Mouse (Mus musculus) intestine, postnatal 0 days (tissue): Measurements from ENCODE around the gene Gm49366. TPM values are rescaled to one million over a fixed set of nuclear protein-coding genes. Genes with fewer than 3 reads are reported as not detected.
A peak's percentile ranks its signal among the peaks of the same experiment; 100 is the strongest.
"Not testable (repeated sequence)": the region's sequence is repeated elsewhere in the genome, so short reads cannot be mapped to it uniquely, and the experiment has no call there.

Experiments
- ATAC-seq: fragments of 200-750 bp; cut with Nextera tagmentation; 2 replicates; pipeline ENCODE4 v1.8.0; 2017; ENCODE audit warnings: mild to moderate bottlenecking, moderate TSS enrichment, moderate library complexity
- H3K27ac ChIP-seq: fragments of 300-500 bp; sonication (generic); 2 replicates; pipeline ENCODE4 v1.5.1; 2014; ENCODE audit warnings: mild to moderate bottlenecking, low read depth, low read length, moderate library complexity
- H3K27me3 ChIP-seq: fragments of 300-500 bp; sonication (generic); replicated peaks from 2 replicates; pipeline ENCODE4 v1.6.1; 2014; ENCODE audit warnings: low read length, mixed read lengths; ENCODE audit not compliant: control insufficient read depth, insufficient read depth
- H3K36me3 ChIP-seq: fragments of 300-500 bp; sonication (generic); 2 replicates; pipeline ENCODE4 v1.6.1; 2014; ENCODE audit warnings: mild to moderate bottlenecking, moderate library complexity; ENCODE audit not compliant: control insufficient read depth, insufficient read depth
- H3K4me1 ChIP-seq: fragments of 300-500 bp; sonication (generic); replicated peaks from 2 replicates; pipeline ENCODE4 v1.6.1; 2014; ENCODE audit warnings: antibody characterized with exemption, low read length, mixed read lengths; ENCODE audit not compliant: control insufficient read depth, insufficient read depth
- H3K4me2 ChIP-seq: fragments of 300-500 bp; sonication (generic); replicated peaks from 2 replicates; pipeline ENCODE4 v1.6.1; 2014; ENCODE audit warnings: low read depth, mild to moderate bottlenecking, moderate library complexity
- H3K4me3 ChIP-seq: fragments of 300-500 bp; sonication (generic); 2 replicates; pipeline ENCODE4 v1.5.1; 2014; ENCODE audit warnings: low read depth, low read length
- H3K9ac ChIP-seq: fragments of 300-500 bp; sonication (generic); 2 replicates; pipeline ENCODE4 v1.6.1; 2014; ENCODE audit warnings: mild to moderate bottlenecking, low read depth, low read length
- H3K9me3 ChIP-seq: fragments of 300-500 bp; sonication (generic); 2 replicates; pipeline ENCODE4 v1.6.1; 2016; ENCODE audit warnings: mixed run types; ENCODE audit not compliant: control insufficient read depth
- CTCF ChIP-seq: sonication (generic); IDR thresholded peaks from 2 replicates; pipeline ENCODE4 v1.5.1; 2016; ENCODE audit warnings: low read depth, mild to moderate bottlenecking, control low read depth, antibody characterized with exemption, moderate library complexity
- WGBS: fragments of 180-500 bp; shearing (Covaris S2); extraction: QIAGEN DNeasy Blood & Tissue Kit; methylation state at CpG from one replicate; pipeline ENCODE4 v1.1.7; 2014; 5-methylcytosine and 5-hydroxymethylcytosine counted together
- polyA plus RNA-seq: library from polyadenylated mRNA; unstranded; fragments of >200 nt; fragmentation: Nextera tagmentation; extraction: Ambion mirVana; gene quantifications from 2 replicates; pipeline ENCODE4 v1.2.1, GENCODE M21; 2015

Gm49366 gene
- polyA plus RNA-seq, 1 experiment from 2014 or later: not detected

DNA sequence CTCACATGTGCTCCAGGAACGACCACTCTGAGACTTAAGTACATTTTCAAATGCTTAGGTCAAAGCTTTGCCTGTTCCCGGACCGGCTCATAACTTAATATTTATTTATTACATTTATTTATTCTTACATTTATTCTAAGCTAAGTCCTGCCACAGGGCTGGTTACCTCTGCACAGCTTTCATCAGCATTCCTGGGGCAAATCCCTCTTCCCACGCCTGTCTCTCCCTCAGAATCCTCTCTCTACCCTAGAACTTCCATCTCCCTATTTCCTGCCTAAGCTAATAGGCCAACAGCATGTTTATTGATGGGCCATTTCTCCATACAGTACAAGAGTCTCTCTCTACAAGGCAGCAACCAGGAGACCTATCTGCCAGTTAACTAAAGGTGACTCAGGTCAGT lies 29.0 kb downstream of the Gm49366 start:
- Histone ChIP-seq H3K4me1 (no peaks in the 10 kb centered on the region), H3K4me2 (no peak overlapping the region), H3K4me3 (no peak overlapping the region), H3K9ac (no peak overlapping the region), H3K9me3 (no peaks in the 10 kb centered on the region), H3K27me3 (0 out of 2 replicates have a peak, but pooled peaks cover 3% of the 10 kb centered on the region), H3K27ac (peak overlapping the region; percentile 35), H3K36me3 (no peaks in the 10 kb centered on the region)
- no peak for ATAC-seq
- whole genome bisulfite sequencing: 76% methylated on average over 4 of the region's 4 CpGs
- TF ChIP-seq CTCF: no peak

- Histone ChIP-seq H3K27me3 (0 out of 2 replicates have a peak, but pooled peaks cover 3% of the 10 kb centered on the region), H3K4me1 (no peaks in the 10 kb centered on the region), H3K4me3 (no peak overlapping the region), H3K4me2 (0 out of 2 replicates have a peak overlapping the region, but pooled peaks have one; percentile 14), H3K27ac (peak overlapping the region; percentile 63), H3K9ac (no peak overlapping the region), H3K9me3 (no peaks in the 10 kb centered on the region), H3K36me3 (no peaks in the 10 kb centered on the region)
- TF ChIP-seq CTCF: no peak
- ATAC-seq: peak; percentile 26; the same call in 1 of the 2 replicates
- WGBS: 67% methylated on average over 8 of the region's 8 CpGs
Measured at GRCm38 (mm10) chr12:84068296-84068695, 29.6 kb downstream of the Gm49366 start.

DNA sequence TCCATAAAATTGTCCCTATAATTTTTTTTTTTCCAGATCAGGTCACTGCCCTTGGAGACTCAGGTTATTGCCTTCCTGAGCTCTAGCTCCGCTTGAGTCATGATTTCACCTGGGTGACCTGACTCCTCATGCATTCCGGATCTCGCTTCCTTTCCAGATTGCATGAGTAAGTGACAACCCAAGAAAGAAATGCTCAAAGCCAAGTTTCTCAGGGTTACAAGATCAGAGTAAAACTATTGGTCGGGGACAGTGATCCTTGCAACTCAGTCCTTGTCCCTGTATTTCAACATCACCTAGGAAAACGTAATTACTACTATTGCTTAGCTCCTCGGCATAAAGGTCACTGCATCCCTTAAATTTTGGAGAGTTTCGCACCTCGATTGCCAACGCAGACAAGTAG lies 30.3 kb downstream of the Gm49366 start, which contains the start of gene Acot5:
Acot5 (plus strand) TSS at position 340 of the 400 bp plus-strand sequence.
- WGBS: 31% methylated on average over 9 of the region's 9 CpGs
- H3K9me3 ChIP-seq: no peaks in the 10 kb centered on the region
- H3K27ac ChIP-seq: peak within 1 kb of the TSS; percentile 75
- ATAC-seq: peak; percentile 76
- H3K27me3 ChIP-seq: 0 out of 2 replicates have a peak, but pooled peaks cover 3% of the 10 kb centered on the region
- no peak for TF ChIP-seq CTCF
- H3K9ac ChIP-seq: peak within 1 kb of the TSS; percentile 46; the same call in 1 of the 2 replicates
- H3K4me2 ChIP-seq: peak within 1 kb of the TSS; percentile 67
- no peaks in the 10 kb centered on the region for H3K4me1 ChIP-seq
- peak within 1 kb of the TSS; percentile 38 for H3K4me3 ChIP-seq
- H3K36me3 ChIP-seq: no peaks in the 10 kb centered on the region

GRCm38 (mm10) chr12:84069582-84069981 lies 30.8 kb downstream of the Gm49366 start:
- H3K9me3 ChIP-seq, H3K4me1 ChIP-seq, H3K27me3 ChIP-seq, H3K36me3 ChIP-seq: not testable (repeated sequence)
- WGBS: 3% methylated on average over 37 of the region's 52 CpGs
- ATAC-seq: peak; percentile 20; the same call in 1 of the 2 replicates
- Histone ChIP-seq H3K4me2 (peak overlapping the region; percentile 67), H3K9ac (peak overlapping the region; percentile 46; the same call in 1 of the 2 replicates), H3K4me3 (peak overlapping the region; percentile 38), H3K27ac (peak overlapping the region; percentile 75)

DNA sequence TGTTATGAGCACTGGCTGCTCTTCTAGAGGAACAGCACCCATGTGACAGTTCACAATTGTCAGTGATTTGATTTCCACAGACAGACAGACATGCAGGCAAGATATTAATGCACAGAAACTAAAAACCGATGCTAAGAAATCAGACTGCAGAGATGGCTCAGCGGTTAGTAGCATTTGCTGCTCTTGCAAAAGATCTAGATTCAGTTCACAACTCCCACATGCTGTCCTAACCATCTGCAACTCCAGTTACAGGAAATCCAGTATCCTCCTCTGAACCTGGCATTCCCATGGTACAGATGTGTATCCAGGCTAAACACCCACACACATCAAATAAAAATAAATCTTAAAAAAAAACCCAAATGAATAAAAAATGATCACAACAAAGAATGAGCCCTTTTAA lies 33.0 kb downstream of the Gm49366 start:
- H3K4me3 ChIP-seq: no peak overlapping the region
- ATAC-seq: no peak
- 0 out of 2 replicates have a peak, but pooled peaks cover 3% of the 10 kb centered on the region for H3K27me3 ChIP-seq
- H3K4me2 ChIP-seq: no peak overlapping the region
- H3K9ac ChIP-seq: no peak overlapping the region
- 85% methylated on average over 2 of the region's 2 CpGs for WGBS
- H3K36me3 ChIP-seq: no peaks in the 10 kb centered on the region
- no peaks in the 10 kb centered on the region for H3K9me3 ChIP-seq
- no peak overlapping the region for H3K27ac ChIP-seq
- no peaks in the 10 kb centered on the region for H3K4me1 ChIP-seq
- TF ChIP-seq CTCF: no peak

DNA sequence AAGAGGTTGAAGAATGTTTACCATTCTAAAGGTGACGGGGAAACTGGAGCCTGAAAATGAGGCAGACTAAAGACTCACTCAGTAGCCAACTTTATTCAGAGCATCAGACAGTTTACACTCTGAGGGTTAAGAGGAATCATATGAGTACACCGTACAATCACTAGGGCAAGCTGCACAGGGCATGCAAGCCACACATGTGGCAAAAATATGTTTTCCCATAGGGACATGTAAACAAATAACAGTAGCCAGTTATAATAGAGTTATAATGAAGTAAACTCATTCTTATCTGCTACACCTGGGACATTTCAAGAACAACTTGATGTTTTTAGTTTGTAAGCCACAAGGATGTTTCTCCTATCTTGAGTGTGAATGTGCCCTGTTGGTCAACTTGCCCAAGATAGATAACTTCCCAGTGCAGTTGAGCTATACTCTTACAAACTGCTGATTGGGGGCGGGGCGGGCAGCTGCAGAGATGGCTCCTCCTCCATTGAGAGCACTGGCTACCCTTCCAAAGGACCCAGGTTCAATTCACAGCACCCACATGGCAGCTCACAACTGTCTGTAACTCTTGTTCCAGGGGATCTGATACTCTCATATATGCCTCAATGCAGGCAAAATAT lies 38.7 kb downstream of the Gm49366 start:
- Histone ChIP-seq H3K27me3 (no peaks in the 10 kb centered on the region), H3K9ac (no peak overlapping the region), H3K27ac (no peak overlapping the region), H3K36me3 (no peaks in the 10 kb centered on the region), H3K4me1 (no peaks in the 10 kb centered on the region), H3K9me3 (no peaks in the 10 kb centered on the region), H3K4me2 (no peak overlapping the region), H3K4me3 (no peak overlapping the region)
- no peak for TF ChIP-seq CTCF
- WGBS: 85% methylated on average over 4 of the region's 4 CpGs
- ATAC-seq: no peak
